Mouse (Mus musculus): ENCODE results near the gene Psma7. TPM values are rescaled to one million over a fixed set of nuclear protein-coding genes. Genes with fewer than 3 reads are reported as not detected.
A peak's percentile ranks its signal among the peaks of the same experiment; 100 is the strongest.

Psma7 gene
- 100 to 1,000 TPM; 140 to 162 (median 155) TPM for total RNA-seq (2022)

DNA sequence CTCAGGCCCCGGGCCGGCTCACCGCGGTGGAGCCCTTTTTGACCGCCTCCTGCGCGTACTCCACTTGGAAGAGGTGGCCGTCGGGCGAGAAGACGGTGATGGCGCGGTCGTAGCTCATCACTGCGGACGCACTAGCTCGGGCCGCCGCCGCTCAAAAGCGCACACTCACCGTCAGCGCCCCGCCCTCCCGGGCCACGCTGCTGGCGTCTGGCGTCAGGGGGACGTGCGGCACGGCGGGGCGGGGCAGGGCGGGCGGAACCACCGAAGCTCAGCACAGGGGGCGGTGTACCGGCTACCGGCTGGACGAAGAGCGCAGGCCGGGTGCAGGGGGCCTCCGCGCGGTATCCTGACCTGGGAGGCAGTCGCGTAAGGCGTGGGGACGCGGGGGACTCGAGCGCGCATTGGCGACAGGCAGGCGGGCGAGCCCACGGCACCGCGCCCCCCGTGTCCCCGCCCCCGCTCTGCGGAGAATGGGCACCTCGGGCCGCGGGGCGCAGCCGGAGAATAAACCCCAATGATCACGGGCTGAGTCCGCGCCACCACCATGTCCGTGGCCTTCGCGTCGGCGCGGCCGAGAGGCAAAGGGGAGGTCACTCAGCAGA, at the start of gene Psma7, which contains the start of gene Ss18l1:
Psma7 (minus strand) TSS at position 178 of the 602 bp plus-strand sequence.
Ss18l1 (plus strand) TSS at position 254 of the 602 bp plus-strand sequence.
- DNase-seq (ENCODE audit: low spot score), result peak; percentile 75

DNA sequence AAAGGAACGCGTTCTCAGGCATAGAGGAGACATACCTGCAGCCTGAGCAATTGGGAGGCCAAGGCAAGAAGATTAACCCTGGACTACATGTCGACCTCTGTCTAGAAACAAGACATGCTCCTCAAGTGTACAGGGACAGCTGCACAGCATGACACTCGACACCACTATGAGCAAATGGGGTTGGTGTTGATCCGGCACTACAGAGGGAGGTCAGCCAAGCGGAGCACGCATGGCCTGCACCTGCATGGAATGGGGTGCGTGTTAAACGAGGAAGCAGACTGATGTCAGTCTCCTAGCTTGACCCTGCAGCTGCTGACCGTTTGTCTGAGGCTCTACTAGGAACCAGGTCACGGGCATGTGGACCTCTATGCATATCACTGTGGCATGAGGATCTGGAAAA, 48.1 kb upstream of the Psma7 start:
- no peak for DNase-seq (ENCODE audit: low spot score)

DNA sequence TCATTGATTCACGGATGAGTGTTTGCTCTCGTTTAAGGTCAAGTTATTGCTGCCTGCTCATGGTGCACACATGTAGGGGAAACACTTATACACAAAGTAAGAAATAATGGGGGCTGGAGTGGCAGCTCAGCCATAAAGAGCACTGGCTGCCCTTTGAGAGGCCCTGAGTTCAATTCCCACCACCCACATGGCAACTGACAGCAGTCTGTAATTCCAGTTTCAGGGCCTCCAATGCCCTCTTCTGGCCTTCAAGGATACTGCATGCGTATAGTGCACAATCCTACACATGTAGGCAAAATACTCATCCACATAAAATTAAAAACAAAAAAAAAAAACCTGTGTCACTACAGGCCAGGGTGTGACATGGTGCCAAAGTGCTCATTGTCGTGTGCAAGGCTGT, 45.2 kb upstream of the Psma7 start:
- DNase-seq (ENCODE audit: low spot score), result no peak

DNA sequence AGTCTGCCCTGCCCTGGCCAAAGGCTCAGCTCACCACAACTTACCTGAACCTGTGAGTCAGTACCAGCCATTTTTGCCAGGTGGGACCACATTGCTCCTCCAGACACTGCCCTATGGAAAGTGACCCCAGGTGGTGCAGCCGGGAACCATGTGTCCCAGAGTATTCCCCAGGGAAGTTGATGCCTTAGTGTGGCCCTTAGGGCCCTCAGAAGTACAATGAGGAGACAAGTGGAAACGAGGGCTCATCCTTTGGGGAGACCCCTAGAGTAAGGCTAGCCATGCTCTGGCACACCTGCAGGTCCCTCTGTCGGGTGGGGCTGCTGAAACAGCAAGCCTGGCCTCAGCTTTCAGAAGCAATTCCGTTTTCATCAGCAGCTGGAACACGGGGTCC, 44.4 kb upstream of the Psma7 start:
- no peak for DNase-seq (ENCODE audit: low spot score)

DNA sequence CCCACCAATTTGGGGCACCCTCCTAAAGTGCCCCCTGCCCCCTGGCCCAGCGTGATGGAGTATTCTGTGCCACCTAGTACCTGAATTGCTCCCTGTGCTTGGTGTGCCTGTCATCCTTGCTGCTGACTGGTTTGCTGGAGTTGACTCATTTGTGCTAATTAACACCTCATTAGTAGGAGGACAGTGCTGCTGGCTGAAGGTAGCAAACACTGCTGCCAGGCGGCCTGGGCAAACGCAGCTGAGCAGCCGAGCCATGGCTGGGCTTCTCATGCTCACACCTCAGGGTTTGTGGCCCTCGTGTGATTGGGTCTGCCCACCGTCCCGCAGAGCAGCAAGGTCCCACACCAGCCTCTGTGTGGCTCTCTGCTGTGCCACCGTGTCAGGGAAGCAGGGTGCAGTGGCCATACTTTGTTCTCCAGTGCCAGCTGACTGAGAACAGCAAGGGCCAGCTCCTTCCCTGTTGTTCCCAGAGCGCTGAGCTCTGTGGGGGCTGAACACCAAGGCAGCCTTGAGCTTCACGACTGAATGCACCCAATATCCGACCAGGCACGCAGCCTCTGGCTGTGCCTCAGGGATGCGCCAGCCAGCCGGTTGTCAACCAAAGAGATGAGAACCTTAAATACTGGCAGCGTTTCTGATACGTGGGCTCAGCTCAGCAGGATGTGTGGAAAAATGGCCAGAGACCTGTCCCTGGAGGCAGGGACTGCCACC, 43.8 kb upstream of the Psma7 start:
- DNase-seq (ENCODE audit: low spot score), result no peak

DNA sequence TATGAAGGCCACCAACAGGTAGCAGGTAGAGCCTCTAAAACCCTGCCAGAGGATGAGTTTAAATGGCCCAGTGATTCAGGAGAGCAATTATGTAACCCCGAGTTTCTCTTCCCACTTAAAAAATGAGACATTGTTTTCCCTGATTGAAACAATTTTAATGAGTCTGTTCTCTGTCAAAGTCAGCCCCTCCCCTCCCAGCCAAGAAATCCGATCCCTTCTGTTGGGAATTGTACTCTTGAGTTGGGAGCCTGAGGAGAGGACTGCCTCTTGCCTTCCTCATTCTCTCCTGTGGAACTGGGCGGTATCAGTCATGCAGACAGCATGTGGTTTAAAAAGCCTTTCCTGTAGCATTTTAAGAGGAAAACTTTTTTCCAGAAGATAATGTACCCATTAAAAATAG, 42.3 kb upstream of the Psma7 start:
- DNase-seq (ENCODE audit: low spot score), result no peak

DNA sequence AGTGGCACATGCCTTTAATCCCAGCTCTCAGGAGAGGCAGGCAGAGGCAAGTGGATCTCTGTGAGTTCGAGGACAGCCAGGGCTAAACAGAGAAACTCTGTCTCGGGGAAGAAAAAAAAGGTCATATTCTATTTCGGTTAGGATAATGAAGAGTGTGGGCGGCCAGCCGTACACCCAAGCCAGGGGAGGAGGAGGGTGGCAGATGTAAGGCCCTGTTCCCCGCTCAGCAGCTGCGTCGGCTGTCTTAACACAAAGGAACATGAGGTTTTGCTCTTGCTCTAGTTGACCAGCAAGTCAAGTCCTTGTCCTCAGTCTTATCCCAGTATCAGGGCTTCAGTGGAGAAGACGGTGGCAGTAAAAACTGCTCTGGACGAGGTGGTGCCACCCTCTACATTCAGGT, 40.8 kb upstream of the Psma7 start:
- no peak for DNase-seq (ENCODE audit: low spot score)

DNA sequence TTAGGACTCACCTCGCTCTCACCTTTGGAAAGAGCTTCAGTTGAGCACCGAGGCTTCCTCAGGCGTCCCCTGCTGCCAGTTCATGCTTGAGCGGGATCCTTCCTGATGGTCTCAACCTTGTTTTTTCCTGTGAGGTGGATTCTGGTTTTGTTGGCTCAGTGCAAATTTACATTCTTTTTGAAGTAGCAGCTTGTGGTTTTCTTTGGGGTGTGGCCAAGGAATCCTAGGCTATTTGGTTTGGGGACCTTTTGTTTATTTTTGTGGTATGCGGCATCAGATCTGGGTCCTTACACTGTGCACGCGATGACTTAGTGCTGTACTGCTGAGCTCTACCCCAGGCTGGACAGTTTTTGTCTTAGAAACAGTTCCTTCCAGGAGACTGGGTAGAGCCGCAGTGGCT, 38.4 kb upstream of the Psma7 start:
- no peak for DNase-seq (ENCODE audit: low spot score)

DNA sequence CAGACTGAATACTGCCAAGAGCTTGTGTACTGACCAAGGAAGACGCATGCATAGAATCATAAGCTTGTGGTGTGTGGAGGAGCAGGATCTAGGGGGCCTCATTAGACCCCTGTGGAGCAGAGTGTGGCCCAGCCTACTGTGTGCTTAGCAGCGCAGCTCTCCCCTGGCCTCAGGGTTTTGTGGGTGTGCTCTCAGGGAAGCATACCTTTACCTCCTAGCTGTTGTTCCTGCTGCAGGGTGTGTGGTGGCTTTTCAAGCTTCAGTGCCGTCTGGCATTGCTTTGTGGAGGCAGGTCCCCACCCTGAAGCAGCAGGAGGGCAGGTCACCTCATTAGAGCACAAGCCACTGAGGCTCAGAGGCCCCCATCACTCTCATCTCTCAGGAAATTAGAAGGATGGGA, 35.4 kb upstream of the Psma7 start:
- no peak for DNase-seq (ENCODE audit: low spot score)

DNA sequence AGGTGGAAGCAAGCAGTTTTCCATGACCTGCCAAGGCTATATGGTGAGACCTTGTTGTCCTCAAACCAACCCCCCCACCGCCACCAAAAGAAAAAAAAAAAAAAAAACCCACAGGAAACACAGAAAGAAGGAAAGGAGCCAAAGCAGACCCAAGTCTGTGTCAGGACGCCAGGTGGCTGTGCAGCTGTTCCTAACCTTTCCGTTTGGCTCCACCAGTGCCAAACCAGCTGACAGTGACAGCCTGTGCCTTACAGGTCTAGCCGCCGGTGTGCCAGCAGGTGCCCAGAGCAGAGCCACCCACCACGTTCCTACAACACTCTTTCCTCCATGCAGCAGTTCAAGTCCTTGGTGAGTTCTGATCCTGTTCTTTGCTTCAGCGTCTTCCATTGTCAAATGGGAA, 30.7 kb upstream of the Psma7 start:
- no peak for DNase-seq (ENCODE audit: low spot score)

DNA sequence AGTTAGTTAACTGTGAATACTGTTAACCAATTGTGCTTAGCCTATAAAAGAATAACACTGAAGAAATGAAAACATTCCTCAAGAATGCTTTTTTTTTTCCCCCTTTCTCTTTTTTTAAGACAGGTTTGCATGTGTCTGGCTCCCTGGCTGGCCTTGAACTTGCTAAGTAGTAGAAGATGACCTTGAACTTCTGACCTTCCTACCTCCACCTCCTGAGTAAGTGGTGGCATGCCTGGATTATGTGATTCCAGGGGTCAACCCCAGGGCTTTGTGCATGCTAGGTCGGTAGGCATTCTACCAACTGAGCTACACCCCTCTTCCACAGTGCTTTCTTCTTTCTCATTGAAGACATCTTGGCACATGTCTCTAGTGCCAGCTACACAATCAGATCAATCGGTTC, 29.4 kb upstream of the Psma7 start:
- DNase-seq (ENCODE audit: low spot score), result no peak

DNA sequence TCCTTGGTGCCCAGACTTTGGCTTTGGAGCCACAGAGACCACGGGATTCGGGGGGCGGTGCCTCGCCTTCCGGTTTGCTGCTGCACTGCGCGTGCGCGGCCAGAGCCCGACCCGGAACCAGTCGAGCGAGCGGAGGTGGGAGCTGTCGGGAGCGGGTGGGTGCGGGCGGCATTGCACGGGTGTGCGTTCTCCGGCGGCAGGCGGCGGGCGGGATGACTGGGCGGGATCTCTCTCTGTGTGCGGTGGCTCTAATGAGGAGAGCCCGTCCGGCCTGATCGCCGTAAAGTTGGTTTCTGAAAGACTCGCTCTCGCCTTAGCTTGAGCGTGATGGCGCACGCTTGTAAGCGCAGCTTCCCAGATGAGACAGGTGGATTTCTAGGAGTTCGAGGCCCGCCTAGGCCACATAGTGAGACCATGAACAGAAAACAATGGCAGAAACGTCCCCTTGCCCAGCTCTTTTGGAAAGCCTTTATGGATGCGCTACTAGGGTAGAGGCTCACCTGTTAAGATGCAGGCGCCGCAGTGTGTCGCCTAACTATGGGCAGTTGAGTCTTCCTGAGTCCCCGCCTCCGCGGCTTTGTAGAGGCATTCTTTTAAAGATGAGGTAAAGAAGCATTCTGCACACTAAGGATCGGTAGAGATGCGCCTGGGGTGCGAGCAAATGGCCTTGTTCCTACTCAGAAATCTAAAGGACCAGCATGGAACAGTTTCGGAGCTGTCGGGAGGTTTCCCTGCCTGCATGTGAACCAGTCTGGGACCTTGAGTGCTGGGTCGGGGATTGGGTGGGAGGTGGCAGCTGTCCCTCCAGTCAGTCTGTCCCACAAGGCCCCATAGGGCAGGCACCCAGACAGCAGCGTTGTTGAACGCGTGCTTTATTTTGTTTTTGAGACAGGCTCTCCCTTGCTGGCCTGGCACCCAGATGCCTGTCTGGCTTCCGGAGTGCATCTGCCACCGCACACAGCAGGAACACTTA, 28.5 kb upstream of the Psma7 start, which contains the start of gene Mtg2:
Mtg2 (plus strand) TSS at position 108 of the 973 bp plus-strand sequence.
- DNase-seq (ENCODE audit: low spot score), result peak; percentile 96

DNA sequence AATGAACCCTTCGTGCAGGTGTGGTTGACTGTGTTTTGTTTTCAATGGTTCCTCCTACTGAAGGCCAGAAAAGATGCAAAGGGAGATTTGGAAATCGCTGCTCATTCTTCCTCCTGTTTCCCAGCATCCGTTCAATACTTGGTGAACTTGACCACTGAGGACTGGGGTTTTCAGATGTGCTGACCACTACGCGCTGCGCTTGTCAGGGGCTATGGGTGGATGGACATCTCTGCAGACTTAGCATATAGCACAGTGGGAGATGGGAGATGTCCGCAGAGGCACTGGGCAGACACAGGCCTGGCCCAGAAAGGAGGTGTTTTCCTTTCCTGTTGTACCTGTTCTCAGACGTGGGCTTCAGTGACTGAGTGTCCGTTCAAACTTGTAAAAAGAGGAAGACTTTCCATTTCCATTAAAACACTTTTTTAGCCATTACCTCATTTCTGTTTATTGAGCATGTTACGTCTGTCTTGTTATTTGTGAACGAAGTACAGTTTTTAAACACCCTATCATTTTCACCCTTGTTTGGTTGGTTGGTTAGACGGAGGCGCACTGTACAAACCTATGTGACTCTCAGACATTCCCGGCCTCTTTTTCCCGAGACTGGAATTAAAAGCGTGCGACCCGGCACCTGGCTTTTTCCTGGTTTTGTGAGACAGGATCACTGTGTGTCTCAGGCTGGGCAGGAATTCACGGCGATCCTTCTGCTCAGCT, 27.7 kb upstream of the Psma7 start:
- no peak for DNase-seq (ENCODE audit: low spot score)

DNA sequence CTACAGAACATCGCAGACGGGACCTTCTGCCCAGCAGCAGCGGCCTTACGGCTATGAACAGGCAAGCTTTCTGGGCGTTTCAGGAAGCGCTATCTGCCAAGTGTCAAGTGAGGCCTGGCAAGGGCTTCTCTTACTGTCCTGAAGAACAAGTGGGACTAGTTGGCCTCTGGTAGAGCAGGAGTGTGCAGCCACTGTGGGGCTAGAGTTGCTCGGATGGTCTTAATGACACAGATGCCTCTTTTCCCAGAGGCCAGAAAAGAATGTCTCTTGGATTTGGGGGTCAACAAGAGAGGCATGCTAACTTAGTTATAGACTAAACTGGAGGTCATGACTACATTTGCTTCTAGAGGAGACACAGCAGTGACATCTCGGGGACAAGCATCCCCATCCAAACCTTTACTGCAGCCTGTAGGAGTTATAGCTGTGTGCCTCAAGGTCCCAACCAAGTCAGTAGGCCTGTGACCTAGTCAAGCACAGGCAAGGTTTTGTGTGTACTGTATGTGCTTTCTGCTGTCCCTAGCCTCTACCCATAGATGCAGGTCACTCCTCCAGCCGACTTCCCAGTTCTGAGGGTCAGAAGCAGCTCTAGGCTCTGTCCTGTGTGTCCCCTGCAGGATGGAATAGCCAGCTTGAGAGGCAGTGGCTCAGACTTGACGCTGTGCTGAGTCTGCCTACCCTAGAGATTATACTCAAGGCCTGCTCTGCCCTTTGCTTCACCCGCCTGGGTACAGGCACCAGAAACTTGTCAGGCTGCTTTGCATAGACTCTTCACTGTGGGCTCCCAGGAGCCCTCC, 21.3 kb upstream of the Psma7 start:
- no peak for DNase-seq (ENCODE audit: low spot score)

DNA sequence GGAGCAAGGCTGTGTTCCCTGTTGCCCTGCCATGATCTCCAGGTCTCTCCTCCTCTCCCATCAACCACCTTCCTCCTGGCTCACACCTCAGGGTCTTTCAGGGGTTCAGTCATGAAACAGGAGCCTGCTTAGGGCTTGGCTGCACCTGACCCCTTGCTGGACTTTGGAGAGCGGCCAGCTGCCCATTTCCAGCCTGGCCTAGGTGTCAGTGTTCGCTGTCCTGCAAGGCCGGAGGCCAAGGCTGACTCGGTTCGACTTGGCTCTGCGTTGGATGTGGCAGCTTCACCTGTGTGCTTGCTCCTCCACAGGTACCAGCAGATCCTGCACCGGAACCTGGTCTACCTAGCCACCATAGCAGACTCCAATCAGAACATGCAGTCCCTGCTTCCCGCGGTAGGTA, 10.8 kb upstream of the Psma7 start:
- DNase-seq (ENCODE audit: low spot score), result no peak

DNA sequence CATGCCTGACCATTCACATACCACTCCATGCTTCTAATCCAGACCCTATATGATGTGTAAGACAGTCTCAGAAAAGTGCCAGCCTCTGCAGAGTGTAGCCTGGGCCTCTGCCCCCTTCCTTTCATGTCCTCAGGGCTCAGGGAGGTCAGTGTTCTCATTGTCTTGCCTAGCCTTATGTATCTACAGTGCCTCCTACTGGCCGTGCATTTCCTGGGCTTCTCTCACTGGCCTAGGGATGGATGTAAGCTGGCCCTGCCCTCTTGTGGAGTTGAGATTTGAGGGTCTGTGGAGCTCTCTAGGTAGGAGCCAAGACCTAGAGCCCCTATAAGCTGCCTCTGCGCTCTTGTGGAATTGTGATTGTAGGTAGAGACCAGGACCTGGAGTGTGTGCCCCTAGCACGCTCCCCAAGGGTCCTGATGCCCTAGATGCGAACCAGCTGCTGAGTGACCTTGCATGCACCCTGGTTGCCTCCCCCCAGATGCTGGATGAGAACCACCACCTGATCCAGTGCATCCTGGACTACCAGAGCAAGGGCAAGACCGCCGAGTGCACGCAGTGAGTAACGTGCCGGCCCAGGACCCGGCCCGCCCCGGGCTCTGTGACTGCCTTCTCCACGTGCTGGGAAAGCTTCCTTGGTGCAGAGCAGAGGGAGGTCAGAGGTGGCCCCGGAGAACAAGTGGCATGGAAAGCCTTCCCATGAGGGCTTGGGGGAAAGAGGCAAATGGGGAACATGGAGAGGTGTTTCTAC, 9.9 kb upstream of the Psma7 start:
- no peak for DNase-seq (ENCODE audit: low spot score)

DNA sequence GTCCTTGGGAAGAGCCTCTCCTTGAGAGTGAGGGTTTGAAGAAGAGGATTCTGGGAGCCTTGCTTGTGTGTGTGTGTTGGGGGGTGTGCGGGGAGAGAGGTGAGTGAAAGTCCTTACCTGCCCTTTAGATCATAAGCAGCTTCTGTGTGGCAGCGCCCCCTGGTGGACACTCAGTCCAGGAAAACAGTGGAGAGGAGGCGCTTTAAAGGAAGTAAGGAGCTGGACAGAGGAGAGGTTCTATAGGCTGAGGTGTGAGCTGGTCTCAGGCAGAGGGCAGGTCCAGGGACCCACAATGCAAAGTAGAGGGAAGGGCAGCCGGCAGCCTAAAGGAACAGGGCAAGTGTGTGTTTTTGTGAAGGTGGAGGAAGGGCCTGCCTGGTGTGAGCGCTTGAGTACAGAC, 8.8 kb upstream of the Psma7 start:
- DNase-seq (ENCODE audit: low spot score), result peak; percentile 74

DNA sequence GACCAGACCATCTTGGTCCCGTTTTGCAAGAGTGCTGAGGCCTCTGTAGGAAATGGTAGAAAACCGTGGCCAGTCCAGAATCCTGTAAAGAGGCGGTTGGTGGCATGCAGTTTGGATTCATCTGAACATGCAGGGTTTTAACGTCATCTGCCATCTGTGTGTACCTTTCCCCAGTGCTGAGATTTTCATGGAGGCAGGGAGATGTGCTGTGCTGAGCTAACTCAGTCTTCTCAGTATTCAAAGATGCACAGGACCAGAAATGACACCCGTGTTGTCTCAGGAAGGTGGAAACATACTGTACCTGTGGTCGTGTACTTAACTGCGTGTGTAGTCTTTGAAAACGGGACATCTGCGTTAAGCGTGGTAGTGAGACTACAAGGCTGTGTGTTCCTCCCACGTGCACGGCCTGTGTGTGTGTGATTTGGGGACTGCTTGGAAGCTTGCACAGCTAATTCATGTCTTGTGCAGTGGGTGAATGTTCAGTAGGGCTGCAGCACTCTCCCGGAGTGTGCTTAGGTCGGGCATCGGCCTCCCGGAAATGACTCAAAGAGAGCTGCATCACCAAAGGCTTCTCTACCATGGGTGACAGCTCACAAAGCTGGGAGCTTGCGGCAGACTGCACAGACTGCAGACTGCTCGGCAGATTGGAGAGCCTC, 5.9 kb upstream of the Psma7 start:
- DNase-seq (ENCODE audit: low spot score), result no peak

DNA sequence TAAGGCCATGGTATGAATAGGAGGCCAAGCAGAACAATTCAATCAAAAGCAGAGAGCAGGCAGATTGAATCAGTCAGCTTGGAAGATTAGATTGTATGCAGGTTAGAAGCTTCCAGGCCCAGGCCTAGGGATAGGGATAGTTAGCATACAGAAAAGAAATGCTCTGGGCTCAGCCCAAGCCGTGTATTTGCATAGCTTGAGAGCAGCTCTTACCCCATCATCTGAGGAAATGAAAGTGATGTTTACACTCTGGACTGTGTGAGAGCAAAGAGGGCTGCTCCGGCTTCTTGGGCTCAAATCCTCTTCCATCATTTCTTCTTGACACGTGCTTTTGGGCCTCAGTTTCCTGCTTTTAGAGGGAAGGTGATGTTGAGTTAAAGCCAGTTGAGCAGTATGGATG, 5.3 kb upstream of the Psma7 start:
- DNase-seq (ENCODE audit: low spot score), result no peak

DNA sequence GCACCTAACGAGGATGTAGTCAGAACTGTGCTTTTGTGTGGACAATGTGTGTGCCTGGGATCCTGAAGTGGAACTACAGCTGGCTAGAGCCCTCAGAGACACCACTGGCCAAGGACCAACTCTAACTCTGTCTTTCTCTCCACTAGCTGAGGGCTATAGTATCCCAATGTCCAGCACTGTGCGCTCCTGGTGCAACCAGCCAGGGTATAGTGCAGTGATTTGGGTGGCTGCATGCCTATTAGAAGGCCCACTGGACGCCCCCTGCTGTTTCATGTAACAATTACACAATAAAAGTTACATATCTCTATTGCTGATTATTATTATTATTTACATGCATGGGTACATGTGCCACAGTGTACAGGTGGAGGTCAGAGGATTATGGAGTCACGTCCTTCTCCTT, 3.0 kb upstream of the Psma7 start:
- peak; percentile 68 for DNase-seq (ENCODE audit: low spot score)
